Mouse (Mus musculus) spleen, postnatal 36 days (tissue): ENCODE data around the gene Olfr1106.

ENCODE experiments used
- DNase-seq, 2 experiments: peaks; one replicate each; pipeline ENCODE4 v3.0.0; 2022; ENCODE audit warnings: low spot score in 2 of 2, mixed read lengths in 1 of 2

Olfr1106 gene

GRCm38 (mm10) chr2:87052173-87052572, at the start of gene Olfr1106:
Gene Olfr1106, minus strand, starts transcription at chr2:87052273.
- DNase-seq = no peak

- DNase-seq = no peak
Measured at GRCm38 (mm10) chr2:87095908-87096307, 43.8 kb upstream of the Olfr1106 start, which contains the start of gene Olfr1109. Gene Olfr1109, minus strand, starts transcription at chr2:87096008.

GRCm38 (mm10) chr2:87075717-87076116, 23.6 kb upstream of the Olfr1106 start, which contains the start of gene Olfr1107:
Gene Olfr1107, minus strand, starts transcription at chr2:87075817.
- no peak for DNase-seq

- DNase-seq = no peak
Measured at GRCm38 (mm10) chr2:87036431-87036830, 15.6 kb downstream of the Olfr1106 start, which contains the start of gene Olfr1105. Gene Olfr1105, minus strand, starts transcription at chr2:87036531.

- no peak for DNase-seq
Measured at GRCm38 (mm10) chr2:87026980-87027379, 25.1 kb downstream of the Olfr1106 start, which contains the start of gene Olfr1104. Gene Olfr1104, minus strand, starts transcription at chr2:87027080.

GRCm38 (mm10) chr2:86998098-86998497, 54.0 kb downstream of the Olfr1106 start, which contains the start of gene Olfr1102:
Gene Olfr1102, plus strand, starts transcription at chr2:86998398.
- no peak for DNase-seq
